Mouse (Mus musculus) cerebellum, adult 8-10 months (tissue): ENCODE measurements around the gene Castor1.
A peak's percentile ranks its signal among the peaks of the same experiment; 100 is the strongest.

Experiments used
- DNase-seq: peaks from one replicate; pipeline ENCODE4 v3.0.0; 2022

Gene Castor1

DNA sequence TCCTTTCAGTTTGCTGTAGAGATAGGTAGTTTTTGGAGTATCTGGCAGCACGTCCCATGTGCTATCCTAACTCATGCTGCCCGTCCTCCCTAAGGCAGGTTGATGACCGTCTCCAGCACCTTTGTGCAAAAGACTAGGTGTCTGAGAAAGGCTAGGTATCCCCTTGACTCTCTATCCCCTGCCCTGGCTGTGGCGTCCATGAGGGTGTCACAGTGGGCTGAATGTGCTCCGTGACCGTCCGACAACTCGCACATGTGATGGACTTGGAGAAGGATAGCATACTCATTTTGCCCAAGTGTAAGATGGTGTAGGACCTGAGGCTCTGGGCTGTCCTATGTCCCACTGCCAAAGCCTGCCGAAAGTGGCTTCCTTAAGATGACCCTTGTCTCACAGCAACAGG is 10.4 kb upstream of the Castor1 start:
- no peak for DNase-seq

DNA sequence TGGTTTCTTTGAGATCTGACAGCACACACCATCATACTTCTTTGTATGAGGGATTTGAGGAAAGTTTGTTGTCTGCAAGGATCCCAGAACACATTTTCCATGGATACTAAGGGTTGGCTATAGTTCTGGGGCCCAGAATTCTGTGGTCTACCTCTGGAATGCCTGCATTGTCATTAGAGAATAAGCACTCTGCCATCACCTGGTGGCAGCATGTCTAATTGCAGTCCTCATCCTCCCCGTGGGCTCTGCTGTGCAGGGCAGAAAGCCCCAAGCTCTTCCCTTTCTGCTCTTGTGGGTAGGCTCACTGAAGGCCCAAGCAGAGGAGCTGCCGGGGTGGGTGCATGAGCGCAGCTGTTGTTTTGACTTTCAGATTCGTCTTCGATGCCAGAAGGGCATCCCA is 8.5 kb upstream of the Castor1 start:
- DNase-seq, result no peak

DNA sequence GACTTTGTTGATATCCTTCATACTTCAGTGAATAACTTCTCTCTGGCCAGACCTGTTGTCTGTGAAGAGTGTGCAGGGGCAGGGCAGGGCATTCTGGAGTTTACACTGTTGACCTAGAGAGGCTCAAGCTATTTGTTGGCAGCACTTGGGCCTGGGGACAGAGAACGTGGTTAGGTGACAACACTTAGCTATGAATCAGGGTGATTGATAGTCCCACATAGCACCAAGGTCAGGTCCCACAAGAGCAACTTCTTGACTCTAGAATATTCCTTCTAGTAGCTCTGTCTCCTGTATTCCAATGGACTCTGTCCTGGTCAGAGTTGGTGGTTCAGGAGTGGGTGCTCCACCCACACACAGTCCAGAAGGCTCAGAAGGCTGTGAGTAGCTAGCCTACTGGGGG is 7.2 kb upstream of the Castor1 start:
- no peak for DNase-seq

GRCm38 (mm10) chr11:4213107-4213506 is 4.9 kb upstream of the Castor1 start:
- DNase-seq, result no peak

DNA sequence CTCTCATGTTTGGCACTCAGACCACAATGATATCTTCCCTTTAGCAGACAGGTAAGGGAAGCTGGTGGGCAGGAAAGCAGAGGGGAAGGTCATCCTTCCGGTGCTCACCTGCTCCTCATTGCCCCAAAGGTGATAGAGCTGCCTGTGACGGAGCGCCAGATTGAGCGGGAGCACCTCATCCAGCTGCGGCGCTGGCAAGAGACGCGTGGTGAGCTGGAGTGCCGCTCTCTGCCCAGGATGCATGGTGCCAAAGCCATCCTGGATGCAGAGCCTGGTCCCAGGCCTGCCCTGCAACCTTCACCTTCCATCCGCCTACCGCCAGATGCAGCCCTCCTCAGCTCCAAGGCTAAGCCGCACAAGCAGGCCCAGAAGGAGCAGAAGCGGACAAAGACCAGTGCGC is 3.5 kb upstream of the Castor1 start:
- no peak for DNase-seq

- no peak for DNase-seq
Observed at GRCm38 (mm10) chr11:4215061-4215460, 3.0 kb upstream of the Castor1 start.

GRCm38 (mm10) chr11:4216248-4217000 is 1.6 kb upstream of the Castor1 start:
- DNase-seq, result no peak

DNA sequence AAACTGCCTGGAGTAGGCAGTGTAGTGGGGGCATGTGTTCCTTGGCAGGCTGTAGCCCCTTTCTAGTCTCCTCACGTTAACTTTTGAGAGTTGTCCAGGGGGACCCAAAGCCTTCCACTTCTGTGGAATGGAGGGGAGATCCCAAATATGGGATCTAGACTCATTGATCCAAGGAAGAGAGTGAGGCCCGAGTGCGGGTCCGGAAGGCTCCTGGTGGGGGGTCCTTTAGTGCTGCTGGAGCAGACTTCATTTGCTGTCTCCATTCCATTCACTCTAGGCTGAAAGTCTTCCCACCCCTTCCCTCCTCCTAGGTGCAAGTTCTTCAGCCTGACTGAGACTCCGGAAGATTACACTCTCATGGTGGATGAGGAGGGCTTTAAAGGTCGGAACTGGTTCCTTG is 612 bp downstream of the Castor1 start:
- DNase-seq, result no peak

GRCm38 (mm10) chr11:4219317-4219751 is 1.3 kb downstream of the Castor1 start:
- peak; percentile 53 for DNase-seq

DNA sequence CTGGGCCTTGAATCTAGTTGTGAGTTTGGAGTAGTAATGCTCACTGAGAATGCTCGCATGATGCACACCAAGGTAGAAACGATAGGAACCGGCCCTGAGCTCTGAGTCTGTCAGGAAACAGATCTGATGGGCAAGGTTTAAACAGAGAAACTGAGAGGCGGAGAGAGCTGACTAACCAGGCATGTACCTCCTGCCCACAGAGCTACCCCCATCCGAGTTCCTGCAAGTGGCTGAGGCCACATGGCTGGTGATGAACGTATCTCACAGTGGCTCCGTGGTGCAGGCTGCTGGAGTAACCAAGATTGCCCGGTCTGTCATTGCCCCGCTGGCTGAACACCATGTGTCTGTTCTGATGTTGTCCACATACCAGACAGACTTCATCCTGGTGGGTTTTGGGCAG is 1.9 kb downstream of the Castor1 start:
- DNase-seq, result no peak

- DNase-seq, result peak; percentile 79
Observed at GRCm38 (mm10) chr11:4220443-4221400, 2.7 kb downstream of the Castor1 start.

- no peak for DNase-seq
Observed at GRCm38 (mm10) chr11:4222046-4222950, 4.3 kb downstream of the Castor1 start.

DNA sequence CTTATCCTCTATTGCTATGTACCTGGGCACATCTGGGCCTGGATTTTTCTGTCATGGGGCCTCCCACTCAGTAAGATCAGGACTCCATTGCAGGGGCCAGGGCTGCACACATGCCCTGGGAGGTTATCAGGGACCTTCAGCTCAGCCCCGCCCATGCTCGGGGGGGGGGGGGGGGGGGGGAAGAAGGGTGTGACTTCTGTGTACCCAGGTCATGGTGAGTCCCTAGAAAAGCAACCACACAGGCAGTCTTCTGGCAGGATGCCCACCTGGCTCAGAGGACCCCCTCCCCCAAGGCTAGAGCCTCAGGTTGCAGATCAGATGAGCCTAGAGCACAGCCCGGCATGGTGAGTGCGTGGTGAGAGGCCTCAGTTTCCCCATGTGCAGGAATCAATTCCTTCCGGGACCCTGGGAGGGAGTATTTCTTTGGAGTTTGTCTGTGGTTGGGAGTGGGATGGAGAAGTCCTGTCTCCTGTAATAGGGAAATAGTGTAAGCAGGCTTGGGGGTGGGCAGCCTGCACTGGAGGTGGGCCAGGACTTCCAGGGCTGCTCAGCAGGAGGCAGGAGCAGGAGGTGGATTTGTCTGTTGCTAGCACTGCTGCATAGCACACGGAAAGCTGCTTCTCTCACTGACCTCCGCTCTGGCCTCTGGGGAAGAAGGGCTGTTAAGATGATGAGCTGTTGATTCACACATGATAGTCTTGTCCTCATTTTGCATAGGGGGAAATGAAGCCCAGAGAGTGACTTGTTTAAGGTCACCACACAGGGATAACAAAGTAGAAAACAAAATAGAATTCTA is 5.6 kb downstream of the Castor1 start:
- no peak for DNase-seq

DNA sequence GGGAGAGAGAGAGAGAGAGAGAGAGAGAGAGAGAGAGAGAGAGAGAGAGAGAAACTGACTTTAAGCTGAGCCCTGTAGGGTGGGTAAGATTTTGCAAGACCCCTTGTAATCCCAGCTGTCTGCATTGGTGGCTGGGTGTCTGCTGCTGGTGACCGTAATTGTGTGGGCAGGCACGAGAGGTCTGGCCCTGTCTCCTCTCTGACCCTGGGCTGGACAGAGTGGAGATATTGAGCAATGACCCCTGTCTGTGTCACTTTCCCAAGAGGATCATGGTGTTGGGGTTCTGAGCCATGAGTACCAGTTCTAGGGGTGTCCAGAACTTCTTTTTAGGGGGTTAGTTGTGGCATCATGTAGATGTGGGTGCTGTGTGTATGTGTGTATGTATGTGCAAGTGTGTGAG is 6.2 kb downstream of the Castor1 start:
- DNase-seq, result no peak

- DNase-seq, result no peak
Observed at GRCm38 (mm10) chr11:4226569-4227325, 8.7 kb downstream of the Castor1 start.

- DNase-seq, result peak; percentile 79
Observed at GRCm38 (mm10) chr11:4228463-4228862, 10.4 kb downstream of the Castor1 start.

- DNase-seq, result no peak
Observed at GRCm38 (mm10) chr11:4229841-4230240, 11.8 kb downstream of the Castor1 start.

GRCm38 (mm10) chr11:4231435-4231834 is 13.4 kb downstream of the Castor1 start:
- no peak for DNase-seq

DNA sequence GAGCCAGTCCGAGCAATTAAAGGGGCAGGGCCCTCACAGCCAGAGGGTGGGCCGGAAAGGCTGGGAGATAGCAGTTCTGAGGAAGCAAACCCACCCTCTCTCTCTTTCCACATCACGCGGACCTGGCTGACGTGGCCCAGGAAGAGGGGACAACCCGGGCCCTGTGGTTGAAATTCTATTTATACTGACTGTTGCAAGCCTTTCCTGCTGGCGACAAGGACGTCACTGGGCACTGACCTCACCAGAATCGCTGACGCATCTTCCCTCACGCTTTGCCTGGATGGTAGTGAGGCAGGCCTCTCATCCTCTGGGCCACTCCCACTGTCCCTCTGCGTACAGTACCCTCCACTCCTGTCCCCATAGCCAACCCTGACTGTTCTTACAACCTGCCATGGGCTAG is 14.6 kb downstream of the Castor1 start:
- DNase-seq, result no peak

GRCm38 (mm10) chr11:4235052-4235655 is 17.1 kb downstream of the Castor1 start:
- DNase-seq, result no peak
